Mouse (Mus musculus) 416B (cell line): ENCODE data around the gene H2-M1.

Experiments used
- DNase-seq: peaks from one replicate; pipeline ENCODE4 v3.0.0; 2011; ENCODE audit warnings: low read depth

Gene H2-M1

DNA sequence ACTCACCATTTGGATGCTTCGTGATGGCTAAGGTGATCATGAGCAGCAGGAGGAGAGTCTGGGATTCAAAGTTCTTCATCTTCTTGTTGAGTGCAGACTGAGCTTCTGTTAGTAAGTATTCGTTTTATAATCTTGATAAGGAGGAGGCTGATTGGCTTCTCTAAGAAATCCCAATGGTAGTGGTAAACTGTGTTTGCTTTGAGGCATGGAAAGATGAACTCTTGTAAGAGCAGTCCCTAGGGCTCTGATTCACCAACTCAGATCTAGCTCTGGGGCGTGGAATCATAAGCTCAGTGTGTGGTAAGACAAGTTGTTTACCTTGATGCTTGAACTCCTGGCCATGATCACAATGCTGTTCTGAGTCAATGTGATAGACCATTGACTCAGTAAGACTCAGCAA lies at the start of gene H2-M1:
H2-M1 (minus strand) TSS at position 101 of the 400 bp plus-strand sequence.
- no peak for DNase-seq

GRCm38 (mm10) chr17:36697693-36698092 lies 25.7 kb upstream of the H2-M1 start:
- DNase-seq = peak; percentile 67

DNA sequence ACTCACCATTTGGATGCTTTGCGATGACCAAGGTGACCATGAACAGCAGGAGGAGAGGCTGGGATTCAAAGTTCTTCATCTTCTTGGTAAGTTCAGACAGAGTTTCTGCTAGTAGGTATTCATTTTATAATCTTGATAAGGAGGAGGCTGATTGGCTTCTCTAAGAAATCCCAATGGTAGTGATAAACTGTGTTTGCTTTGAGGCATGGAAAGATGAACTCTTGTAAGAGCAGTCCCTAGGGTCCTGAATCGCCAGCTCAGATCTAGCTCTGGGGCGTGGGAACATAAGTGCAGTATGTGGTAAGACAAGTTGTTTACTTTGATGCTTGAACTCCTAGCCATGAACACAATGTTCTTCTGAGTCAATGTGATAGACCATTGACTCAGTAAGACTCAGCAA lies 29.5 kb downstream of the H2-M1 start, which contains the start of gene H2-M9:
H2-M9 (minus strand) TSS at position 101 of the 400 bp plus-strand sequence.
- no peak for DNase-seq
